Mouse (Mus musculus): ENCODE data around the gene Tbc1d10a. TPM values are rescaled to one million over a fixed set of nuclear protein-coding genes. Genes with fewer than 3 reads are reported as not detected.

Gene Tbc1d10a
- polyA plus RNA-seq, 1 experiment from 2014 or later, result 13.6 TPM

DNA sequence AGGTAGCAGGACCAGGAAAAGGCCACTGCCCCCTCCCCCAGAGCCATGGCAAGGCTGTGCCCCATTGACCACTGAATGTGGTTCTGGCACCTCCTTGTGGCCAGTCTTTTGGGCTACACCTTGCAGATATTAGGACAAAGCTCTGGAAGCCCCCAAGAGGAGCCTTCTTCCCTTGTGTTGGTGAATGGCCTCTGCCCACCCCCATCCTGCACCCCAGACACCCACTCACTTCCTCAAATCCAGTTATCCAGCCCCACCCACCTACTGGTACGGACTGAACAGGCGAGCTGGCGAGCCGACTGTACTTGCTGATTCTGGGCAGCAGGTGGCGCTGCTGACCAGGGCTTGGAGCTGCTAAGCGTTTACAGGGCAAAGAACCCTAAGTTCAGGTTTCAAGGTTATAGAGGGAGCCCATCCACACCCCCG, 72.1 kb downstream of the Tbc1d10a start:
- no peak overlapping the region for H3K27ac ChIP-seq (ENCODE audit: low read depth, low read length)
- peak overlapping the region; percentile 46 for H3K4me2 ChIP-seq
- DNase-seq (ENCODE audit: low spot score) (peak; percentile 85), ATAC-seq (replicated peaks; ENCODE audit: low FRiP score) (peak; percentile 63)
- no peaks in the 10 kb centered on the region for H3K27me3 ChIP-seq (replicated peaks; ENCODE audit: control insufficient read depth, insufficient read depth, low read length)
- H3K4me3 ChIP-seq (ENCODE audit: low read depth, low read length), result peak overlapping the region; percentile 11; the same call in 1 of the 2 replicates
- no peak overlapping the region for H3K9ac ChIP-seq (ENCODE audit: low read depth, low read length)
- no peaks in the 10 kb centered on the region for H3K36me3 ChIP-seq (ENCODE audit: control insufficient read depth, insufficient read depth, low read length)
- peaks cover 16% of the 10 kb centered on the region for H3K4me1 ChIP-seq (replicated peaks; ENCODE audit: control insufficient read depth, insufficient read depth, low read length)
- under 1% methylated on average over 7 of the region's 7 CpGs for WGBS
- no peaks in the 10 kb centered on the region for H3K9me3 ChIP-seq (ENCODE audit: control insufficient read depth, low read length)

DNA sequence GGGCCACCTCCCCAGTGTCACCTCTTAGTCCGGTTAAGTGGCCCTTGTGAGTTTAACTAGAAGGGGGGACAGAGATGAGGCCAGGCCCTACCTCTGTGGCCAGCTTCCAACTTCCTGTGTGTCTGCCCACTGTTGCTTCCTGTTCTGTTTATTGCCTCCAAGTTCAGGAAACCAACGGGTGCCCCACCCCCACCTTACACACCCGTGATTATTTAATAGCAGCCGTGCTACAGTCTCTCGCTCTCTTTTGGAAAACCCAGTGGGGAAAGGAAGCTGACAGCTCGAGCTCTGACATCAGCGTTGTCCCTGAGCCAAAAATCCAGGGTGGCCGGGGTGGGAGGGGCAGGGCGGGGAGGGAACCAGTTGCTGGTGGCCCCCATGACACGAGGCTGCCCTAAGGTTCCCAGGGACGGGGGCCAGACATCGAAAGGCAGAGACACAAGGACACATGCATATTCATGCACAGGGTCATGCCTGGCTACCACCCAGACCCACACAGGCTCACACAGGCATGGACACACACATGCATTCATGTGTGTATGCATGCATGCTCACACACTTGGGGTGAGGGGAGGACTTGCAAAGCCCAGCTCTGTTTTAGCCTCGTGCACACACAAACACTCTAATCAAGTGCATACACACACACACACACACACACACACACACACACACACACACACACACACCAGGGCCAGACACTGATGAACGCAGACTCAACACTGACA, 74.0 kb downstream of the Tbc1d10a start:
- DNase-seq (ENCODE audit: low spot score) (no peak), ATAC-seq (replicated peaks; ENCODE audit: low FRiP score) (no peak)
- Histone ChIP-seq H3K36me3 (ENCODE audit: control insufficient read depth, insufficient read depth, low read length) (no peaks in the 10 kb centered on the region), H3K4me2 (peak overlapping the region; percentile 49), H3K27ac (ENCODE audit: low read depth, low read length) (no peak overlapping the region), H3K9me3 (ENCODE audit: control insufficient read depth, low read length) (no peaks in the 10 kb centered on the region), H3K4me1 (replicated peaks; ENCODE audit: control insufficient read depth, insufficient read depth, low read length) (peaks cover 16% of the 10 kb centered on the region), H3K4me3 (ENCODE audit: low read depth, low read length) (no peak overlapping the region; the same call in 1 of the 2 replicates), H3K27me3 (replicated peaks; ENCODE audit: control insufficient read depth, insufficient read depth, low read length) (peaks cover 12% of the 10 kb centered on the region), H3K9ac (ENCODE audit: low read depth, low read length) (peak overlapping the region; percentile 30; the same call in 1 of the 2 replicates)
- WGBS, result 36% methylated on average over 14 of the region's 14 CpGs

DNA sequence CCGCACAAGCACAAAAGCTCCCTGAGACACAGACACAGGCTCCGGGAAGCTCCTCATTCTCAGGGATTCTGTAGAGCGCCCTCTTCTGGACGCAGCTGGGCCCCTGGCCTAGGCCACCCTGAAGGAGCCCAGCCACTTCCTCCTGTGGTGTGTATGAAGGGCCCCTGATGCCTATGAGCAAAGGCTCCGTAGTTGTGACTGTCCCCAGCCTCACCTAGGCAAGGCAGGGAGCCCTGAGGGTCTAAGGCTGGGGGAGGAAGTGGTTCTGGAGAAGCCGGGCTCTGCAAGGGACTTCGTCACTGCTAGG, 74.6 kb downstream of the Tbc1d10a start:
- DNase-seq (ENCODE audit: low spot score), result no peak
- no peaks in the 10 kb centered on the region for H3K36me3 ChIP-seq (ENCODE audit: control insufficient read depth, insufficient read depth, low read length)
- no peak overlapping the region for H3K27ac ChIP-seq (ENCODE audit: low read depth, low read length)
- H3K9ac ChIP-seq (ENCODE audit: low read depth, low read length), result no peak overlapping the region
- H3K4me3 ChIP-seq (ENCODE audit: low read depth, low read length), result no peak overlapping the region
- H3K9me3 ChIP-seq (ENCODE audit: control insufficient read depth, low read length), result no peaks in the 10 kb centered on the region
- peaks cover 16% of the 10 kb centered on the region for H3K4me1 ChIP-seq (replicated peaks; ENCODE audit: control insufficient read depth, insufficient read depth, low read length)
- H3K27me3 ChIP-seq (replicated peaks; ENCODE audit: control insufficient read depth, insufficient read depth, low read length), result peaks cover 17% of the 10 kb centered on the region
- peak; percentile 26; the same call in 1 of the 2 replicates for ATAC-seq (replicated peaks; ENCODE audit: low FRiP score)
- WGBS, result 34% methylated on average over 7 of the region's 7 CpGs
- H3K4me2 ChIP-seq, result no peak overlapping the region; the same call in 1 of the 2 replicates

DNA sequence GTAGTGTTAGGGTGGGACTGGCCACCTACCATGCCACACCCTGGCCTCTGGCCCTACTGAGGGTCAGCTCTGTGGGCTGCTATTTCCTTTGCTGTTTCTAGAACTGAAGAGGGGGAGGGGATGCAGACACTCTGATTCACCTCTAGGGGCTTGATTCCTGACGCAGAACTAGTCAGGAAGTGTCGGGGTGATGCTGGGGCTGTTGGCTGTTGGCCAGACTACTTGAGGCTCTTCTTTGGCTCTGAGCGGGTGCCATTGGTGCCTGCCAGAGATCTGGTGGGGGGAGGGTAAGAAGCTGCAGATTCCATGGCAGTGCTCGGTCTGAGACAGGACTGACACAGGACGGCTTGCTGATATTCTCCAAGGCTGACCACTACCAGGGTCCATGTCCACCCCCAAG, 75.4 kb downstream of the Tbc1d10a start:
- Histone ChIP-seq H3K9ac (ENCODE audit: low read depth, low read length) (no peak overlapping the region), H3K9me3 (ENCODE audit: control insufficient read depth, low read length) (no peaks in the 10 kb centered on the region), H3K27me3 (replicated peaks; ENCODE audit: control insufficient read depth, insufficient read depth, low read length) (peaks cover 25% of the 10 kb centered on the region), H3K4me3 (ENCODE audit: low read depth, low read length) (no peak overlapping the region), H3K4me1 (replicated peaks; ENCODE audit: control insufficient read depth, insufficient read depth, low read length) (peaks cover 16% of the 10 kb centered on the region), H3K4me2 (no peak overlapping the region; the same call in 1 of the 2 replicates), H3K27ac (ENCODE audit: low read depth, low read length) (no peak overlapping the region), H3K36me3 (ENCODE audit: control insufficient read depth, insufficient read depth, low read length) (no peaks in the 10 kb centered on the region)
- no peak for ATAC-seq (replicated peaks; ENCODE audit: low FRiP score)
- WGBS, result 37% methylated on average over 5 of the region's 5 CpGs
- DNase-seq (ENCODE audit: low spot score), result no peak

DNA sequence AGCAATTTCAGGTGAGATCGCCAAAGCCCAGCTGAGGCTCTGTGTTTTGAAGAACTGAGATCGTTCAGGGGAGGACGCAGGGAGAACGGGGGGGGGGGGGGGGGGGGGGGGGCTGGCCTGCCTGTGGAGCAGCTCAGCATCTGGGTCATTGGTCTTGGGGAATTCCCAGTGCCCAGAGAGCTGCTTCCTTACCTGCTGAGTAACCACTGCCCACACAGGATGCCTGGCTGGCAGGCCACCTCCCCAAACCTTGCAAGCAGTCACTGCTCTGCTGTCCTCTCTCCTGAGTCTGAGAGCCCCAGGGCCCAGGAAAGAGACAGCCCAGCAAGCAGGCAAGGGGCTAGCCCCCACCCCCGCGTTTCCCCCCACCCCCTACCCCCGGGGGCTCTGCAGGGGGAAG, 76.3 kb downstream of the Tbc1d10a start:
- WGBS, result 22% methylated on average over 6 of the region's 7 CpGs
- ATAC-seq (replicated peaks; ENCODE audit: low FRiP score) (no peak), DNase-seq (ENCODE audit: low spot score) (no peak)
- Histone ChIP-seq H3K27ac (ENCODE audit: low read depth, low read length) (no peak overlapping the region), H3K4me3 (ENCODE audit: low read depth, low read length) (no peak overlapping the region), H3K4me1 (replicated peaks; ENCODE audit: control insufficient read depth, insufficient read depth, low read length) (peaks cover 16% of the 10 kb centered on the region), H3K36me3 (ENCODE audit: control insufficient read depth, insufficient read depth, low read length) (no peaks in the 10 kb centered on the region), H3K4me2 (no peak overlapping the region), H3K9me3 (ENCODE audit: control insufficient read depth, low read length) (no peaks in the 10 kb centered on the region), H3K9ac (ENCODE audit: low read depth, low read length) (no peak overlapping the region), H3K27me3 (replicated peaks; ENCODE audit: control insufficient read depth, insufficient read depth, low read length) (peaks cover 34% of the 10 kb centered on the region)

DNA sequence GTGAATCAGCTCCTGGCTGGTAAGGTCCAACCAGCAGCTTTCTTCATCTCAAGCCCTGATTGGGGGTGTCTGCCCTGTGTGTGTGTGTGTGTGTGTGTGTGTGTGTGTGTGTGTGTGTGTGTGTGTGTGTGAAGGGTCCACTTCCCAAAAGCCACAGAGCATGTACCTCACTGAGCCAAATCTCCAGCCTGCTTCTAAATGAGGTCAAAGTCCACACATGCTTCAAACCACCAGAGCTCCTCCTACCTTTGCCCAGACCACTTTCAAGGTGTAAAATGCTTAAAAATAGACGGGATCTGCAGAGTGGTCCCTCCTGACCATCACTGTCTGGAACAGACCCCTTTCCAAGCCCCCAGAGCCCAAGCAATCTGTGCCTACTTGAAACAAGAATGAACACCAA, 76.7 kb downstream of the Tbc1d10a start:
- H3K9ac ChIP-seq (ENCODE audit: low read depth, low read length), result no peak overlapping the region
- H3K27me3 ChIP-seq (replicated peaks; ENCODE audit: control insufficient read depth, insufficient read depth, low read length), result peaks cover 39% of the 10 kb centered on the region
- no peak overlapping the region for H3K4me3 ChIP-seq (ENCODE audit: low read depth, low read length)
- no peak overlapping the region for H3K27ac ChIP-seq (ENCODE audit: low read depth, low read length)
- WGBS, result 32% methylated on average over 1 of the region's 1 CpGs
- DNase-seq (ENCODE audit: low spot score) (no peak), ATAC-seq (replicated peaks; ENCODE audit: low FRiP score) (no peak)
- no peak overlapping the region for H3K4me2 ChIP-seq
- peaks cover 16% of the 10 kb centered on the region for H3K4me1 ChIP-seq (replicated peaks; ENCODE audit: control insufficient read depth, insufficient read depth, low read length)
- H3K9me3 ChIP-seq (ENCODE audit: control insufficient read depth, low read length), result no peaks in the 10 kb centered on the region
- no peaks in the 10 kb centered on the region for H3K36me3 ChIP-seq (ENCODE audit: control insufficient read depth, insufficient read depth, low read length)

GRCm38 (mm10) chr11:4264066-4264465, 77.5 kb downstream of the Tbc1d10a start:
- Histone ChIP-seq H3K36me3 (ENCODE audit: control insufficient read depth, insufficient read depth, low read length) (no peaks in the 10 kb centered on the region), H3K4me2 (no peak overlapping the region), H3K27me3 (replicated peaks; ENCODE audit: control insufficient read depth, insufficient read depth, low read length) (peaks cover 46% of the 10 kb centered on the region), H3K4me1 (replicated peaks; ENCODE audit: control insufficient read depth, insufficient read depth, low read length) (peaks cover 16% of the 10 kb centered on the region), H3K9ac (ENCODE audit: low read depth, low read length) (no peak overlapping the region), H3K27ac (ENCODE audit: low read depth, low read length) (no peak overlapping the region), H3K9me3 (ENCODE audit: control insufficient read depth, low read length) (no peaks in the 10 kb centered on the region), H3K4me3 (ENCODE audit: low read depth, low read length) (no peak overlapping the region)
- no peak for ATAC-seq (replicated peaks; ENCODE audit: low FRiP score)
- WGBS, result 70% methylated on average over 7 of the region's 7 CpGs
- DNase-seq (ENCODE audit: low spot score), result no peak

Small RNA genes lying within 50 kb of the gene (microRNA-seq; reads per million reads assigned to microRNA genes)
- gene Mir3060 (ENCODE audit: borderline number of aligned reads), result 8.4 reads per million, percentile 21 among the genes with 10 or more reads in this experiment

Other genes starting within 250 kb of the Tbc1d10a start
- gene Pes1, start 222.8 kb upstream of the Tbc1d10a start, polyA plus RNA-seq (2014; fragmentation: Nextera tagmentation; extraction: Ambion mirVana), result 105 and 112 TPM in 2 replicates
- 0.16 and 0.29 TPM in 2 replicates for gene 4930556J24Rik, start 210.0 kb upstream of the Tbc1d10a start, polyA plus RNA-seq (2014; fragmentation: Nextera tagmentation; extraction: Ambion mirVana)
- gene Gal3st1, start 203.2 kb upstream of the Tbc1d10a start, polyA plus RNA-seq (2014; fragmentation: Nextera tagmentation; extraction: Ambion mirVana), result 0.87 and 1.5 TPM in 2 replicates
- gene Sec14l4, start 155.3 kb upstream of the Tbc1d10a start, polyA plus RNA-seq (2014; fragmentation: Nextera tagmentation; extraction: Ambion mirVana), result 0.88 and 1.1 TPM in 2 replicates
- not detected in 2 replicates for gene Sec14l3, start 121.9 kb upstream of the Tbc1d10a start, polyA plus RNA-seq (2014; fragmentation: Nextera tagmentation; extraction: Ambion mirVana)
- 48.8 and 51.8 TPM in 2 replicates for gene Mtfp1, start 91.3 kb upstream of the Tbc1d10a start, polyA plus RNA-seq (2014; fragmentation: Nextera tagmentation; extraction: Ambion mirVana)
- gene Sec14l2, start 63.4 kb upstream of the Tbc1d10a start, polyA plus RNA-seq (2014; fragmentation: Nextera tagmentation; extraction: Ambion mirVana), result 6.2 and 6.8 TPM in 2 replicates
- gene Rnf215, start 51.6 kb upstream of the Tbc1d10a start, polyA plus RNA-seq (2014; fragmentation: Nextera tagmentation; extraction: Ambion mirVana), result 10.4 and 11.6 TPM in 2 replicates
- 2.2 and 2.3 TPM in 2 replicates for gene Ccdc157, start 26.5 kb upstream of the Tbc1d10a start, polyA plus RNA-seq (2014; fragmentation: Nextera tagmentation; extraction: Ambion mirVana)
- gene Sf3a1, start 26.4 kb upstream of the Tbc1d10a start, polyA plus RNA-seq (2014; fragmentation: Nextera tagmentation; extraction: Ambion mirVana), result 76.0 and 76.7 TPM in 2 replicates
- gene Castor1, start 31.4 kb downstream of the Tbc1d10a start, polyA plus RNA-seq (2014; fragmentation: Nextera tagmentation; extraction: Ambion mirVana), result 2.0 and 2.4 TPM in 2 replicates
- 0.32 and 0.33 TPM in 2 replicates for gene Osm, start 49.6 kb downstream of the Tbc1d10a start, polyA plus RNA-seq (2014; fragmentation: Nextera tagmentation; extraction: Ambion mirVana)
- 0.06 TPM in 1 of 2 replicates, not detected in the other for gene Lif, start 70.8 kb downstream of the Tbc1d10a start, polyA plus RNA-seq (2014; fragmentation: Nextera tagmentation; extraction: Ambion mirVana)

Measured in liver, embryonic 11.5 days (tissue).